Mouse (Mus musculus) cerebellum, adult 11-12 months (tissue): ENCODE measurements around the gene Cd9.

ENCODE experiments used
- DNase-seq: peaks from one replicate; pipeline ENCODE4 v3.0.0; 2022

The Cd9 gene

DNA sequence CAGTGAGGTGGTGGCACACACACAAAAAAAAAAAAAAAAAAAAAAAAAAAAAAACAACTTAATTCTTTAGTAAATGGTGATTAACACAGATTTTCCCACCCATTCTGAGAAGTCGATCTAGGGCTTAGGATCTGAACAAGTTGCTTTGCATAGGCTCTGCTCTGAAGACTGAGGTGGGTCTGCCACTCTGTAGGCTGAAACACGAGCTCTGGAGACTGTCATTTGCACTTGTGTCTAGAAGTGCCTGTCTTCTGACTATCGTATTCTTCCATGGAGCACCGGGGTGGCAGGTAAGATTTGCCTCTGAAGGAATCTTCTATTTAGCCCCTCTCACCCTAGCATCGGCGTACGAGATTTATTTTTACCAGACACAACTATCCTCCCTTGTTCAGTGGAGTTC is 62.1 kb downstream of the Cd9 start:
- DNase-seq, result no peak

DNA sequence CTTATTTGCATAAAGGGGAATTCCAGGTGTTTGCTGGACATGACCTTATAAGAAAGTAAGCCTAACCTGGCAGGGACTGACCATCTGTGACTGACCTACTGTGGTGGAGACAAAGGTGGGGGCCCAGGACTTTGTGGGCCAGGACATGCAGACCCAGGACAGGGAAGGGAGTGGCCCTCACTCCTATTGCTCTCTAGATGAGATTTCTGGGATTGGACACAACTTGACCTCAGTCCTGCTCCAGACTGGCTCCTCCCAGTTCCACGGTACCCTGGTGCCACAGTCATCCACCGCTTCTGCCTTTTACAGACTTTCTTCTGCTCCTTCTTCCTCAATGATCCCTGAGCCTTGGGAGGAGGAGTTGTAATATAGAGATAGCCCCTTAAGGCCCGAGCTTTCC is 63.6 kb downstream of the Cd9 start:
- DNase-seq, result no peak

DNA sequence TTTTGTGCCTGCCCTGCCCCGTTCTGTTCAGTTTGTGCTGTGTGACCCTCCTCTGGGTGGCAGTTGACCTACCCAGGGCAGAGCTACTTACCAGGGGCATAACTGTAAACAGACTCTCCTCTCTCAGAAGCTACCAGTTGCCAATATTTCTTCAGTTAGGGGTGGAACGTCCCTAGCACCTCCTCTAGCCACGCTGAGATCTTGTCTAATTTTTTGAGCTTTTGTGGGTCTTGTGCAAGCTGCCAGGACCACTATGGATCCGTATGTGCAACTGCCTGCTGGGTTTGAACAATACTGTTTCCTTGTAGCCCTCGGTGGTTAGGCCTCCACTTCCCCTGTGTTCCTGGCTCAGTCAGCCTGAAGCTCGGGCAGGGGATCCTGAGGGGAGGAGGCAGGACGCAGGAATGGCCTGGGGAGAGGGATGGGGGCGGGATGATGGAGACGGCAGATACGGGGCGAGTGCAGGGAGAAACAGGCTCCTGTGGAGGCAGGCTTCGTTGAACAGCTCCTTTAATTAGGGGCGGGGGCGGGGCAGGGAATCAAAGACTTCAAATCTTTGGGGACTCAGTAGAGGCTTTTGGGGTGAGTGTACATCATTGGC is 64.1 kb downstream of the Cd9 start:
- DNase-seq, result no peak

DNA sequence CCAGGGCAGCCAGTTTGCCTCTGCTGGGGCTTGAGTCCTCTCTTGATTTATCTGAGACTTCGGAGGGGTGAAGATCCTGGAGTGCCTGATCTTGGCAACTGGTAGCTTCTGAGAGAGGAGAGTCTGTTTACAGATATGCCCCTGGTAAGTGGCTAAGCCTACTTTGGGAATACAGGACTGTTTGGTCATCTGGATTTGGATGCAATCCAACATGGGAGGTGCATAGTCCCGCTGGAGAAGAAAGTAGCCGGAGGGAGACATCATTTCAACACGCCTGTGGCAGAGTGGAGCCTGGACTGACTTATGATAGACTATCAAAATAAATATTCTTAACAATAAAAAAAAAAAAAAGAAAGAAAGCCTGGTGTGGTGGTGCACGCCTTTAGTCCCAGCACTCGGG is 64.8 kb downstream of the Cd9 start:
- no peak for DNase-seq

DNA sequence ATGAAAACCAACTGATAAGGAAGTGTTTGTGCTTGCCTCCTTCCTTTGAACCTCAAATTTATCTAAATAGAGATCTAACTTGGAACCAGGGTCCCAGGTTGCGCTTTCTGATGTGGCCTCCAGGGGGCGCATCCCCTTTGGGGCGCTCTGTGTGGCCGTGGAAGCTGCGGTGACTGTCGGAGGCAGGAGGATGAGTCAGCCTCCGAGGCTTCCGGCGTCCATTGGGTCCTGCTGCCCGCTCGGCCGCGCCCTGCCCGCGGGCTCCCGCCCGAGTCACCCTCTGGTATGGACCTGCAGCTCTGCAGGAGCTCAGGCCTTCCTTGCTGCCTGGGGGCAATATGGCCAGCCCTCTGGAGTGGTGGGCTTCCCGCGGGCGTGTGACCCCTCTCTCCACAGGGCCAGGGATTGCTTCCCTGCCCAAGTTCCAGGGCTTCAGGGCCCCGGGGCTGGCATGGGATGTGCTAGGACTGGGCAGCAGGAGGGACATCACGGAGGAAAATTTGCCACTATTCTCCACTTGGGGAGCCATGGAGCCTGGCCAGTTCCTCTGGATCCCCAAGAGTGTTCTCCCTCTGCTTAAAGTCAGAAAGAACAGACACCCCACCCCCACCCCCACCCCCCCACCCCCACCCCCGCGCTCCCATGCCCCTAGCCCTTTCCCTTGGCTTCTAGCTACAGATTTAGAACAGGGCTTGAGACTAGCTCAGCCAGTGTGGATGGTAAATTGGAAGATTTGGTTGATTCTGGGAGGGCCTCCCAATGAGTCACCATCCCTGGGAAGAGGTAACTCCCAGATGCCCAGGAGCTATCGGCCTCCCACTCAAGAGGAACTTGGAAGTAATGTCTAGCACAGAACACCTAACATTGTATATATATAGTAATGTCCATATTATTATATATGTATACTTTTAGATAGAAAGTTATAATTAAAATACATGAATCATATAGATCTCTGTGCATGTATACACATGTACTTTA is 67.9 kb downstream of the Cd9 start:
- peak; percentile 39 for DNase-seq

DNA sequence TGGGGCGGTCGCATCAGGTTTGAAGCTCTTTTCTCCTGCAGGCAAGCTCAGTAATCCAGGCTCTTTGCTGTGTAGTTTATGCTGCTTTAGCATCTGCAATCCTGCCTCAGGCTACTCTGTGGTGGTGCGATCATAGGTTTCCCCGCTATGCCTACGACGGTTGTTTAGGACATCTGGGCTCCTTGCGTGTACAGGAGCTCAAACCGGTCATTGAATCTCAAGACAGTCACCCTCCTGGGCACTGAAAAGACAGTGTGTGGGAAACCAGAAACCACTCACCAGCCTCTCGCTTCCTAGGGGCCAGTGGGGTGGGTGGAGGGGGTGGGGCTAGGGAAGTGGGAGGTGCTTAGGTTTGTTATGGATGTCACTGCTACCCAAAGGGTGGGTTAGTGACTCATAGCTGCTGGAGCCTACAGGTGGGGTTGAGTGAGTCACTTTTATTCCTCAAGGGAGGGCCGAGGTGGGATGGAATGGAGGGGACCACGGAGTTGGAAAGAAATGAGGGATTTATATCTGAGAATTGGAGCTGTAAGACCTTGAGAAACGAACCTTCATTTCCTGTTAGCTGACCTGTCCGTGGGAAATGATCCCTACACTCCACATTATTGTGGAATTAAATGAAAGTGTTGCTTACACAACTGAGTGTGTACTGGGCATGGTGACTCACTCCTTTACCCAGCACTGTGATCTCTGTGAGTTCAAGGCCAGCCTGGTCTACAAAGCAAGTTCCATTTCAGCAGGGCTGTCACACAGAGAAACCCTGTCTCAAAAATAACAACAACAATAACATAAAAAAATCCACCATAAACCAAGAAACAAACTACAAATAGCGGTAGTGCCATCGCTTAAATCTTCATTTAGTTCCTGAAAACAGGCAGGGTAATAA is 69.1 kb downstream of the Cd9 start:
- DNase-seq, result no peak

DNA sequence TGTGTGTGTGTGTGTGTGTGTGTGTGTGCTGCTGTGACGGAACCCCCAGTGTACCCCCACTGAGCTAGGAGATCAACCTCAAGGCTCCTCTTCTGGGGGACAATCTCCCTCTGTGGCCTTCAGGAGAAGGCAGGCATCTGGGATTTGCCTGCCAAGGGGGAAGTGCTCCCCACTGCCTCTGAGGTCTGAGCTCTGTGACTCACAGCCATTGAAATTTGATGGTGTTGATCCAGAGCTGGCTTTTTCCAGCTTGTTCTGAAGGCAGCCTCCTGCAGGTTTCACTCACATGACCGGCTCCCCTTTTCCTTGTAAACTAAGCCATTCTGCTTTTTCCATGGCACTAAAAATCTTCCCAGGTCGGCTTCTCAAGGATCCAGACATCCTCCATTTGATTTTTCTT is 70.4 kb downstream of the Cd9 start:
- DNase-seq, result no peak

DNA sequence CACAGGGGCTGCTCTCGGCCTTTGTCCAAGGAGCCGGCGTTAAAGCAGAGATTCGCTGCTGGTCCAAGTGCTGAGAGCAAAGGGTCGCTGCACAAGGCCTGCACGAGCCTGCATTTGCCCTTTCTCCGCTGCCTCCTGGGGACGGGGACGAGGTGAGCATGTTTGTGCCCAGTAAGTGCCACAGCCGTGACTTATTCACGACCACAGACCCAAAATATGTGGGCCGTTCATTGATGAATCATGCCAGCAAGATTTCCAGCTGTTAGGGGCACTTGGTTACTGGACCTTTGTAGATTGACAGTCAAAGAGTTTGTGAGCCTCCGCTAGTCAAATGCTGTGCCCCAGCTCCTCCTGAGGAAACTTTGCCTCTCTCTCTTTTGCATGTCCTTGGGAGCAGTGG is 71.1 kb downstream of the Cd9 start:
- DNase-seq, result no peak

DNA sequence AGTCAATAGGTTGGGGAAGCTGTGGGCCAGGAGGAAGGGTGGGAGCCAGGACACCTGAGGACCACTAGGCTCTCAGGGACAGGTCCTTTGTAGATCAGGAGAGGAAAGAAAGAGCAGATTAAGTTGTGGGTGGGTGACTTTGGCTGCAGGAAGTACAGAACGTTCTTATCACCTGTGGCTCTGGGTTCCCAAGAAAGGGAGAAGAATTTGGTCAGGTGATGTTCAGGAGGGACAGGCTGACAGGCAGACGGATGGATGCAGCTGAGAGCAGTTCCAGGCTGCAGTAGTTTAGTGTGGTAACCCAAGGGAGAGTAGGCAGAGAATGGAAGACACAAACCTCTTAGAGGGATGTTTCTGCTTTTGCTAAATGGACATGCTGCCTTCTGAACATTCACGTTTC is 71.5 kb downstream of the Cd9 start:
- no peak for DNase-seq

DNA sequence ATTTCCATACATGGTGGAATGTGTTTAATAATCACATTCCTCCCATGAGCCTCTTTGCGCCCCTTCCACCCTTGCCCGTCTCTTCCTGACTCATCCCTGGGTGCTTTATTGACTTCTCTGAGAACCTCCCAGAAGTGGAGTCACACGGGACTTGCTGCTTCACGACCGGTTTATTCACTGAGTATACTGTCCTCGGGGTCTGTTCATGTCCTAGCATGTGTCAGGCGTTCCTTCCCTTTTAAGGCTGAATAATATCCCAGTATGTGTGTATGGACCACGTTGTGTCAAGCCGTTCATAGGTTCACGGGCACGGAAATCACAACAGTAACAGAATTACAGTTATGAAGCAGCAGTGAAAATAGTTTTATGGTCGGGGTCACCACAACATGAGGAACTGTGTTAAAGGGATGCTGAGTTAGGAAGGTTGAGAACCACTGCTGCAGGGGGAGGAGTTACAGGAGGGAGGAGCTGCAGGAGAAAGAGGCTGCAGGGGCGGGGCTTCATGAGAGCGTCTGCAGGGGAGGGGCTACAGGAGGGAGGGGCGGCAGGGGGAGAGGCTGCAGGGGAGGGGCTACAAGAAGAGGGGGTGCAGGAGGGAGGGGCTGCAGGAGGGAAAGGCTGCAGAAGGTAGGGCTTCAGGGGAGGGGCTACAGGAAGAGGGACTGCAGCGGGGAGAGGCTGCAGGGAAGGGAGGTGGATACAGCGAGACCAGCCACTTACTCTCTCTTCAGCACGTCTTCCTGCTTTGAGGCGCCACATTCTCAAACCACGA is 72.4 kb downstream of the Cd9 start:
- DNase-seq, result no peak

DNA sequence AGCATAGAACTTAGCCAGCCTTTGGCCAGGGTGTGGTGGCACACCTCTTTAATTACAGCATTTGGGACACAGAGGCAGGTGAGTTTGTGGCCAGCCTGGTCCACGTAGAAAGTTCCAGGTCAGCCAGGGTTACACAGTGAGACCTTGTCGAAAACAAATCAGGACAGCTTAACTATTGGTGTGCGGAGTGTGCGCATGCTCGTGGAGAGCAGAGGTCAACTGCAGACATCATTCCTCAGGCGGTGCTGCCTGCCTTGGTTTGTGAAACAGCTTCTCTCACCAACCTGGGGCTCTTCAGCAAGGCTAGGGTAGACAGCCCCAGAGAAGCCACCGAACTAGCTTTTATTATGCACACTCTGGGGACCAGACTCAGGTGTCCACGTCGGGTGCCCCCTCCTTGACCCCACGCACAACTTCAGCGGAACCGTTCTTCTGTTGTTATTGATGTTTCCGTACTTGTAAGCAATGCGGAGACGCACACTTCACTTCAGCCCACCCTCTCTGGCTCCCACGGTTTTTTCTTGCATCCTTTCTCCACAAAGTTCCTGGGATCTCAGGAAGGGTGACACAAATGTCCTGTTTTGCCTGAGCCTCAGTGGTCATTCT is 74.0 kb downstream of the Cd9 start:
- DNase-seq, result no peak

DNA sequence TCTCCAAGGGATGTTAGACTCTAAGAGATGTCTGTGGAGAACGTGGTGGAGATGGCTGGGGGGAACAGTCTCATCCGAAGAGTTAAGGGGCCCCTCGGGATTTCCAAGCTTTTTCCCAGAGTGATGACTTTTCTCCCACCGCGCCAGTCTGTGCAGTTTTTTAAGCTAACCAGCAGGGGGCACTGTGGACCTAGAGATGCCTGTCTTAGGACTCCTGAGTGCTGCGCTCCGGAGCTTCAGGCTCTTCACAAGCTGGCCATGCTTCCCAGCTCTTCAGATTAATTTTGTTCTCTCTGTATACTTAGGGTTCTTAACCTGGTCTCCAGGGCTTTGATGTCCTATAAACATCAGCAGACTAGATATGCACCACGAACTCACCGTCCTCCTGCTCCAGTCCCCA is 75.8 kb downstream of the Cd9 start:
- peak; percentile 36 for DNase-seq

DNA sequence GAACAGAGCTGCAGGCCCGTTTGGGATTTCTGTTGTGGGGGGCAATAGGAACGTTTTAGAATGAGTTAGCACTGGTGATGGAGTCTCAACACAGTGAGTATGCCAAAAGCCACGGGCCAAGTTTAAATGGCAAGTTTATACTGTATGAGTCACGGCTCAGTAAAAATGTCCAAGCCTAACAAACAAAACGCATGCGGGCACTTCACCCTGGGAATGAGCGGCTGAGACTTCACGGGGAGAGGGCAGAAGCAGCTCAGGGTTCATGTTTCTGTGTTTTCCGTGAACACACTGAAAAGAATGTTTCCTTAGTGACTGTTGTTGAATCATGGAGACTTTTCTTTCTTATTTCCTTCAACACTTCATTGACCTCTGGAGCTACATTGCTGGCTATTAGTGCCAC is 81.3 kb downstream of the Cd9 start:
- DNase-seq, result no peak

DNA sequence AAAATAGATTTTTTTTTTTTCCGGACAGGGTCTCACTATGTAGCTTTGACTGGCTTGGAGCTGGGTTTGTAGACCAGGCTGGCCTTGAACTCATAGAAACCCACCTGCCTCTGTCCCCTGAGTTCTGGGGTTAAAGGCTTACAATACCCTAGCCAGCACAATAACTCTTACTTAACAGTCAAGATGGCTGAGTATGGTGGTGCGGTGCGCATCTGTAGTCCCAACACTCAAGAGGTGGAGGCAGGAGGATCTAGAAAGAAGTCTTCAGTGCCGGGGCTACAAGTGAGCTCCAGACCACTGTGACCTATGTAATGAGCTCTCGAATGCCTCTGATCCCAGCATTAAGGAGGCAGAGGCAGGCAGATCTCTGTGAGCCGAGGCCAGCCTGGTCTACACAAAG is 82.9 kb downstream of the Cd9 start:
- DNase-seq, result no peak

DNA sequence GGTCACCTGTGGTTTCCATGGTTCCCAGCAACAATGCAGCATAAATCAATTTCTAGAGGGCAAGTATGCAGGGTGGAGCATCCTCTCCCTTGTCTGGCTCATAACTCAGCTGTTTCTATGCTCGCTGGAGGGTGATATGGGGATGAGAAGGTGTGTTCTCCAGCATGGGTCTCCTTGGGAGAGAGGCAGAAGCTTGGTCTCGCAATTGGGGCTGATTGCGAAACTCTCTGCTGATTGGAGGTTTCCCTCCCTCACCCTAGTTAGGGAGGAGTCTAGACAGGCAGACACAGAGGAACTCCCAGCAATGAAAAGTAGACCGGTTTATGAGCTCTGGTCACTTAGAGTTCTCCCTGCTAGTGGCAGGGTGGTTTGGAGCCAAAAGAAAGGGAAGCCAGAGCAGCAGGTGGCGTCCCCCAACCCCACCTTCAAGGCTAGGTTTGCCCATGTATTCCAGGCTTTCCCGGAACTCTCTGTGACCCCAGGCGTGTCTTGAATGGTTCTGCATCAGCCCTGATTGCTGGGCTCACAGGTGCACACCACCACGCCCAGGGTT is 83.5 kb downstream of the Cd9 start:
- DNase-seq, result no peak

DNA sequence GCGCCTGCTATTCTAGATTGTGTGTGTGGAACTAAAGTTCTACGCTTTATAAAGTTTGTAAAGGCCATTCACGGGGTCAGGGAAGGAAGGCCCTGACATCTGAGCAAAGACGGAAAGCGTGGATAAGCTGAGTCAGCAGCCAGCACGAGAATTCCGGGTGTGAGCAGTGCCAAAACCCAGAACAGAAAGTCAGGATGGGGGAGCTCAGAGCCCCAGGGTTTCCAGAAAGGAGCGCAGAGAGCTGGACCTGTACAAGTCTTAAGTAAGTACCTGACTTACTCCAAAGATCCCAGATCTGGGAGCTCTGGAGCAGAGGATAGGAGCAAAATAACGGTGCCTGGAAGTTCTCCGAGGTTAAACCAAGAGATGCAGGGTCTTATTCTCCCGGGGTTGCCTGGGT is 84.0 kb downstream of the Cd9 start:
- DNase-seq, result no peak
